Mouse (Mus musculus): ENCODE measurements at regions not wholly inside any gene's neighbourhood (a gene's known extent, or its start where the extent isn't known, plus 50 kb on each side); places are given as distances from the start of the nearest gene placed in this dataset.
A peak's percentile ranks its signal among the peaks of the same experiment; 100 is the strongest.

GRCm38 (mm10) chr11:89247991-89248390 is 54.1 kb downstream of the Nog start:
- DNase-seq: no peak

- peak; percentile 67 for DNase-seq
Measured at GRCm38 (mm10) chr11:89243370-89243769, 58.8 kb downstream of the Nog start.

- DNase-seq: no peak
Measured at GRCm38 (mm10) chr11:89242130-89242529, 60.0 kb downstream of the Nog start.

GRCm38 (mm10) chr11:89239891-89240290 is 62.2 kb downstream of the Nog start:
- no peak for DNase-seq

GRCm38 (mm10) chr11:89236904-89237303 is 65.2 kb downstream of the Nog start:
- DNase-seq: no peak

- DNase-seq: no peak
Measured at GRCm38 (mm10) chr11:89232884-89233480, 69.2 kb downstream of the Nog start.

- no peak for DNase-seq
Measured at GRCm38 (mm10) chr11:89229726-89230125, 72.4 kb downstream of the Nog start.

- no peak for DNase-seq
Measured at GRCm38 (mm10) chr11:89213204-89213603, 88.9 kb downstream of the Nog start.

- peak; percentile 77 for DNase-seq
Measured at GRCm38 (mm10) chr11:89209531-89209950, 92.6 kb downstream of the Nog start.

GRCm38 (mm10) chr11:89209072-89209471 is 93.1 kb downstream of the Nog start:
- DNase-seq: peak; percentile 71

- DNase-seq: no peak
Measured at GRCm38 (mm10) chr11:89206788-89207187, 95.3 kb downstream of the Nog start.

- DNase-seq: no peak
Measured at GRCm38 (mm10) chr11:89204948-89205545, 97.1 kb downstream of the Nog start.

GRCm38 (mm10) chr11:89200458-89200857 is 101.7 kb downstream of the Nog start:
- no peak for DNase-seq

GRCm38 (mm10) chr11:89192815-89193214 is 109.3 kb downstream of the Nog start:
- DNase-seq: no peak

GRCm38 (mm10) chr11:89186911-89187621 is 113.4 kb downstream of the Gm525 start:
- DNase-seq: peak; percentile 87

GRCm38 (mm10) chr11:89185862-89186261 is 112.2 kb downstream of the Gm525 start:
- DNase-seq: peak; percentile 72

- DNase-seq: no peak
Measured at GRCm38 (mm10) chr11:89181471-89181870, 107.8 kb downstream of the Gm525 start.

- DNase-seq: no peak
Measured at GRCm38 (mm10) chr11:89178436-89178835, 104.8 kb downstream of the Gm525 start.

- DNase-seq: peak; percentile 51
Measured at GRCm38 (mm10) chr11:89175511-89175910, 101.9 kb downstream of the Gm525 start.

GRCm38 (mm10) chr11:89174967-89175366 is 101.3 kb downstream of the Gm525 start:
- no peak for DNase-seq

GRCm38 (mm10) chr11:89165278-89165677 is 91.6 kb downstream of the Gm525 start:
- peak; percentile 85 for DNase-seq

GRCm38 (mm10) chr11:89153466-89154406 is 80.1 kb downstream of the Gm525 start:
- DNase-seq: no peak

GRCm38 (mm10) chr11:89147990-89148389 is 74.3 kb downstream of the Gm525 start:
- DNase-seq: no peak
